Mouse (Mus musculus) neural tube, embryonic 12.5 days (tissue): Measurements from ENCODE around the gene Dpf3. TPM values are rescaled to one million over a fixed set of nuclear protein-coding genes. Genes with fewer than 3 reads are reported as not detected.

Source experiments
- polyA plus RNA-seq: library from polyadenylated mRNA; unstranded; fragments of >200 nt; fragmentation: Nextera tagmentation; extraction: Ambion mirVana; gene quantifications from 2 replicates; pipeline ENCODE4 v1.2.1, GENCODE M21; 2016

Dpf3 gene
- polyA plus RNA-seq, 1 experiment from 2014 or later = 17.4 TPM

Other genes starting within 250 kb of the Dpf3 start
- 30.1 and 30.2 TPM in 2 replicates for gene Dcaf4, start 32.8 kb upstream of the Dpf3 start, polyA plus RNA-seq
- 31.5 and 34.7 TPM in 2 replicates for gene Zfyve1, start 109.5 kb upstream of the Dpf3 start, polyA plus RNA-seq
- gene Rbm25, start 143.5 kb upstream of the Dpf3 start, polyA plus RNA-seq = 264 and 272 TPM in 2 replicates
- gene Psen1, start 200.4 kb upstream of the Dpf3 start, polyA plus RNA-seq = 69.5 and 77.0 TPM in 2 replicates